Mouse (Mus musculus): Measurements from ENCODE around the gene Rbpjl. TPM values are rescaled to one million over a fixed set of nuclear protein-coding genes. Genes with fewer than 3 reads are reported as not detected.

The Rbpjl gene
- polyA plus RNA-seq, 1 experiment from 2014 or later: not detected

GRCm38 (mm10) chr2:164422675-164423393, 19.9 kb downstream of the Rbpjl start:
- H3K4me1 ChIP-seq: no peaks in the 10 kb centered on the region
- H3K4me3 ChIP-seq: no peak overlapping the region
- no peak overlapping the region for H3K4me2 ChIP-seq
- no peak overlapping the region for H3K27ac ChIP-seq
- no peak overlapping the region for H3K9ac ChIP-seq
- WGBS (ENCODE audit: insufficient replicate concordance): 68% methylated on average over 15 of the region's 15 CpGs
- peaks cover 15% of the 10 kb centered on the region for H3K36me3 ChIP-seq
- H3K9me3 ChIP-seq (replicated peaks): no peaks in the 10 kb centered on the region
- ATAC-seq: no peak
- H3K27me3 ChIP-seq (replicated peaks): peaks cover 28% of the 10 kb centered on the region

DNA sequence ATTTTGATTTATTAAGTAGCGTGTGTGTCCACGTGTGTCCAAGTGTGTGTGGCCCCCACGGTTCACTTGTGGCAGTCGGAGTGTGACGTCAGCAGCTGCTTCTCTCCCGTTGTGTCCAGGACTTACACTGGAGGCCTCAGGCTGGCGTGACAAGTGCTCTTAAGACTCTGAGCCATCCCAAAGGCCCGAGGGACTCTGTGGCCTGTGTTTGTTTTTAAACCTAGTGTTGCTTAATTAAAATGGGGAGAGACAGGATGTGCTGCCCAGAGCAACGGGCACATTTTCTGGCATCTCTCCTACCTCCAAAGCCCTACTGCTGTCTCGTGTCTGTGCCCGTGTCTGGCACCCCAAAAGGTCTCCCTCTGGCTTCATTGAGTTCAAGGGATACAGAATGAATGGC, 20.5 kb downstream of the Rbpjl start:
- WGBS (ENCODE audit: insufficient replicate concordance): 72% methylated on average over 11 of the region's 11 CpGs
- no peak overlapping the region for H3K4me2 ChIP-seq
- 0 out of 2 replicates have a peak, but pooled peaks cover 3% of the 10 kb centered on the region for H3K4me1 ChIP-seq
- peaks cover 32% of the 10 kb centered on the region for H3K27me3 ChIP-seq (replicated peaks)
- no peak overlapping the region for H3K27ac ChIP-seq
- no peak overlapping the region for H3K9ac ChIP-seq
- H3K4me3 ChIP-seq: no peak overlapping the region
- no peak for ATAC-seq
- no peaks in the 10 kb centered on the region for H3K9me3 ChIP-seq (replicated peaks)
- H3K36me3 ChIP-seq: peaks cover 18% of the 10 kb centered on the region

GRCm38 (mm10) chr2:164424406-164424805, 21.5 kb downstream of the Rbpjl start:
- Histone ChIP-seq H3K9ac (no peak overlapping the region), H3K36me3 (peaks cover 23% of the 10 kb centered on the region), H3K4me1 (0 out of 2 replicates have a peak, but pooled peaks cover 3% of the 10 kb centered on the region), H3K9me3 (replicated peaks) (no peaks in the 10 kb centered on the region), H3K4me2 (no peak overlapping the region), H3K27me3 (replicated peaks) (peaks cover 39% of the 10 kb centered on the region), H3K27ac (no peak overlapping the region), H3K4me3 (no peak overlapping the region)
- ATAC-seq: no peak
- 77% methylated on average over 8 of the region's 8 CpGs for WGBS (ENCODE audit: insufficient replicate concordance)

GRCm38 (mm10) chr2:164425401-164425800, 22.5 kb downstream of the Rbpjl start:
- H3K36me3 ChIP-seq: peaks cover 23% of the 10 kb centered on the region
- ATAC-seq: no peak
- WGBS (ENCODE audit: insufficient replicate concordance): 67% methylated on average over 5 of the region's 5 CpGs

GRCm38 (mm10) chr2:164426121-164426520, 23.2 kb downstream of the Rbpjl start:
- peaks cover 53% of the 10 kb centered on the region for H3K27me3 ChIP-seq (replicated peaks)
- H3K27ac ChIP-seq: no peak overlapping the region
- peaks cover 8% of the 10 kb centered on the region; the same call in 1 of the 2 replicates for H3K4me1 ChIP-seq
- no peak overlapping the region for H3K4me2 ChIP-seq
- no peak overlapping the region for H3K9ac ChIP-seq
- H3K9me3 ChIP-seq (replicated peaks): no peaks in the 10 kb centered on the region
- no peak for ATAC-seq
- H3K4me3 ChIP-seq: no peak overlapping the region
- peaks cover 23% of the 10 kb centered on the region for H3K36me3 ChIP-seq
- WGBS (ENCODE audit: insufficient replicate concordance): 10% methylated on average over 12 of the region's 12 CpGs

More at GRCm38 (mm10) chr2:164425401-164425800, 22.5 kb downstream of the Rbpjl start:
- Histone ChIP-seq H3K27ac (no peak overlapping the region), H3K4me2 (no peak overlapping the region), H3K4me3 (no peak overlapping the region), H3K9ac (no peak overlapping the region), H3K27me3 (replicated peaks) (peaks cover 46% of the 10 kb centered on the region), H3K4me1 (0 out of 2 replicates have a peak, but pooled peaks cover 3% of the 10 kb centered on the region), H3K9me3 (replicated peaks) (no peaks in the 10 kb centered on the region)

DNA sequence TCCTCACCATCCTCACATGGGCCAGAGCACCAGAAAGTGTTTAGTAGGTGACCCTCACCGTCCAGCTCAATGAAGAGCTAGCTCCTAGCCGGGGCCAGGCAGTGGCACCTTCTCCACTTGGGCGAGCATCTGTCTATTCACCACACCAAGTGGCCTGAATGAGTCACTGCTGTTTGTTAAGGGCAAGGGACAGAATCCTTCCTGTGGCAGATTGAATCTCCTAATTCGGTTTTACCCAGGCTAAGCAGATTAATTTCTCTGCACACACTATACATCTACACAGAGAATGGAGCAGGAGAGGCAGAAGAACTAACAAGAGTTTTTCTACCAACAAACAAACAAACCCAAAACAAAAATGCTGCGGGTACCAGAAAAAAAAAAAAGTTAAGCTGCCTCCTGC, 24.0 kb downstream of the Rbpjl start:
- Histone ChIP-seq H3K9ac (no peak overlapping the region), H3K4me1 (peaks cover 9% of the 10 kb centered on the region; the same call in 1 of the 2 replicates)

GRCm38 (mm10) chr2:164428451-164428850, 25.5 kb downstream of the Rbpjl start:
- no peak overlapping the region for H3K4me3 ChIP-seq
- H3K27me3 ChIP-seq (replicated peaks): peaks cover 77% of the 10 kb centered on the region
- H3K9me3 ChIP-seq (replicated peaks): no peaks in the 10 kb centered on the region
- peaks cover 19% of the 10 kb centered on the region for H3K4me1 ChIP-seq
- no peak overlapping the region for H3K27ac ChIP-seq
- 20% methylated on average over 5 of the region's 5 CpGs for WGBS (ENCODE audit: insufficient replicate concordance)
- peaks cover 23% of the 10 kb centered on the region for H3K36me3 ChIP-seq
- no peak overlapping the region for H3K9ac ChIP-seq
- H3K4me2 ChIP-seq: no peak overlapping the region
- no peak for ATAC-seq

More for the DNA sequence above, 24.0 kb downstream of the Rbpjl start:
- peaks cover 62% of the 10 kb centered on the region for H3K27me3 ChIP-seq (replicated peaks)
- H3K4me3 ChIP-seq: no peak overlapping the region
- H3K4me2 ChIP-seq: no peak overlapping the region
- no peak for ATAC-seq
- 54% methylated on average over 5 of the region's 5 CpGs for WGBS (ENCODE audit: insufficient replicate concordance)
- no peaks in the 10 kb centered on the region for H3K9me3 ChIP-seq (replicated peaks)
- peaks cover 23% of the 10 kb centered on the region for H3K36me3 ChIP-seq
- no peak overlapping the region for H3K27ac ChIP-seq

- WGBS (ENCODE audit: insufficient replicate concordance): 32% methylated on average over 15 of the region's 15 CpGs
- Histone ChIP-seq H3K9me3 (replicated peaks) (no peaks in the 10 kb centered on the region), H3K27me3 (replicated peaks) (peaks cover 87% of the 10 kb centered on the region), H3K4me3 (no peak overlapping the region), H3K36me3 (peaks cover 13% of the 10 kb centered on the region; the same call in 1 of the 2 replicates), H3K9ac (no peak overlapping the region), H3K4me1 (peaks cover 19% of the 10 kb centered on the region), H3K27ac (no peak overlapping the region), H3K4me2 (0 out of 2 replicates have a peak overlapping the region, but pooled peaks have one; percentile 4)
- no peak for ATAC-seq
These were observed 27.1 kb downstream of the Rbpjl start for GRCm38 (mm10) chr2:164429881-164430615.

GRCm38 (mm10) chr2:164430697-164431096, 27.8 kb downstream of the Rbpjl start:
- peaks cover 21% of the 10 kb centered on the region for H3K4me1 ChIP-seq
- peaks cover 13% of the 10 kb centered on the region; the same call in 1 of the 2 replicates for H3K36me3 ChIP-seq
- no peak overlapping the region for H3K9ac ChIP-seq
- H3K27me3 ChIP-seq (replicated peaks): peaks cover 86% of the 10 kb centered on the region
- no peaks in the 10 kb centered on the region for H3K9me3 ChIP-seq (replicated peaks)
- H3K27ac ChIP-seq: no peak overlapping the region
- H3K4me2 ChIP-seq: peak overlapping the region; percentile 26; the same call in 1 of the 2 replicates
- H3K4me3 ChIP-seq: no peak overlapping the region
- no peak for ATAC-seq
- WGBS (ENCODE audit: insufficient replicate concordance): 17% methylated on average over 7 of the region's 7 CpGs

DNA sequence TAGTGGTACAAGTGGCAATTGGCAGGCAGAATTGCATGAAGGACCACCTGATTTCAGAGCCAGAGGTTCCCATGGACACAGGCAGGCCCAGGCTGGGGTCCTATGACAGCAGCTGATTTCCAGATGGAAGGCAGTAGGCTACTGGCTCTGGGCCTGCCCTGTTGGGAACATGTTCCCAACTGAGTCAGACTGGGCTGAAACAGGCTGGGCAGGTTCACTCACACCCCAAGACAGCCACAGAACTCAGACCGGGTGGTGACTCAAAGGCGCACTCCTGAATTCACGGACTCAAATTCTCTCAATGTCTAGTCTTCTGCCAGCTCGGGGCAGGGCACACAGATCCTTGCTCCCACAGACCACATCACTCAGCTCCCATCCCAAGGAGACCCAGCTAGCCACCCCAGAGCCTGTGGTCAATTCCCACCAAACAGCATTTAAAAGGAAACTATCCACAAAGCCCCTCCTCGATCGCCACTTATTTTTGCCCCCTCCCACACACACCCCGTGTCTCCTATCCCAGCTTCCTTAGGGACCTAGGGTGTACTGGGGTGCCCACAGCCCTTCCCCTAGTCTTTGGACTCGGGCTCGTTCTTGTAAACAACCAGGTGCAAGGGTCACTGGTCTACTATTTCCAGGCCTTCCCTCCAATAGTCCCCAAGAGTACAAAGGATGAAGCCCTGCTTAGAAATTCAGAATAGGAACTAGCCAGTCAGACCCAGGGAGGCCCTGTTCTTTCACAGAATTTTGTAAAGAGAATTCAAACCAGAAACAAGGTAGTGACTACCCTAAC, 28.9 kb downstream of the Rbpjl start:
- H3K9ac ChIP-seq: no peak overlapping the region
- H3K36me3 ChIP-seq: peaks cover 13% of the 10 kb centered on the region; the same call in 1 of the 2 replicates
- no peak overlapping the region for H3K4me3 ChIP-seq
- peaks cover 26% of the 10 kb centered on the region for H3K4me1 ChIP-seq
- peak overlapping the region; percentile 73 for H3K27ac ChIP-seq
- H3K4me2 ChIP-seq: peak overlapping the region; percentile 36
- H3K27me3 ChIP-seq (replicated peaks): peaks cover 84% of the 10 kb centered on the region
- WGBS (ENCODE audit: insufficient replicate concordance): 60% methylated on average over 9 of the region's 9 CpGs
- no peaks in the 10 kb centered on the region for H3K9me3 ChIP-seq (replicated peaks)
- peak; percentile 40; the same call in 1 of the 2 replicates for ATAC-seq

DNA sequence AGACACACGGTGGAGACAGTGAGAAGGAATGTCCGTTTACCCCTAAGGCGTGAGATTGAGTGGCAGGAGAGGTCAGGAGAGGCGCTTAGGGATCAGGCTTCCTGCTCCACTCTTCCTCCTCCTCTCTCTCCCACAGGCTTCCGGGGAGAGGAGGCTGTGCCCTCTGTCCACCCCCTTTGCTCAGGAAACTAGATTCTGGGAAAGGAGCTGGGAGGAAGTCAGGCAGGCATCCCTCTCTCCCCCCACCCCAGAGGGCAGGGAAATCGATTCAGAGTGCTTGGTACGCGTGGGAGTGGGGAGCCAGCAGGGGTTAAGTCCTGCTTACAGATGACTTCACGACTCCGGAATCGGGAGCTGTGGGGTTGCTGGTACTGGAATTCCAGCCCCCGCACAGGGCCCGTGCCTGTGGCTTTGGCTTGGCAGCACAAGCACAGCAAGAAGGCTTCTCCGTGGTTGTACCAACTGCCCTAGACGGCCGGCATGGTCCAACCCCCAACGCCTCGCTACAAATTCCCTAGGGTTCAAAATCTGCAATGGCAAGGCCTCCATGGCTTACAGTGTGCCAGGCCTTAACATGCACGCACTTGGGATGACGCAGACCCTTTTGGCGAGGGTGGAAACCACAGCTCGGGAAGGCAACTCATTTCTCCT, 29.7 kb downstream of the Rbpjl start:
- no peak for ATAC-seq
- H3K4me3 ChIP-seq: no peak overlapping the region
- 21% methylated on average over 22 of the region's 22 CpGs for WGBS (ENCODE audit: insufficient replicate concordance)

More for the DNA sequence above, 29.7 kb downstream of the Rbpjl start:
- no peaks in the 10 kb centered on the region for H3K9me3 ChIP-seq (replicated peaks)
- peaks cover 9% of the 10 kb centered on the region; the same call in 1 of the 2 replicates for H3K36me3 ChIP-seq
- peak overlapping the region; percentile 73 for H3K27ac ChIP-seq
- 0 out of 2 replicates have a peak overlapping the region, but pooled peaks have one; percentile 13 for H3K9ac ChIP-seq
- peaks cover 84% of the 10 kb centered on the region for H3K27me3 ChIP-seq (replicated peaks)
- peak overlapping the region; percentile 36 for H3K4me2 ChIP-seq
- H3K4me1 ChIP-seq: peaks cover 26% of the 10 kb centered on the region

Data from liver, embryonic 12.5 days (tissue).